Mouse (Mus musculus): ENCODE results near the gene Lef1.

Lef1 gene

GRCm38 (mm10) chr3:131108094-131108653, 2.1 kb upstream of the Lef1 start:
- no peak for DNase-seq

DNA sequence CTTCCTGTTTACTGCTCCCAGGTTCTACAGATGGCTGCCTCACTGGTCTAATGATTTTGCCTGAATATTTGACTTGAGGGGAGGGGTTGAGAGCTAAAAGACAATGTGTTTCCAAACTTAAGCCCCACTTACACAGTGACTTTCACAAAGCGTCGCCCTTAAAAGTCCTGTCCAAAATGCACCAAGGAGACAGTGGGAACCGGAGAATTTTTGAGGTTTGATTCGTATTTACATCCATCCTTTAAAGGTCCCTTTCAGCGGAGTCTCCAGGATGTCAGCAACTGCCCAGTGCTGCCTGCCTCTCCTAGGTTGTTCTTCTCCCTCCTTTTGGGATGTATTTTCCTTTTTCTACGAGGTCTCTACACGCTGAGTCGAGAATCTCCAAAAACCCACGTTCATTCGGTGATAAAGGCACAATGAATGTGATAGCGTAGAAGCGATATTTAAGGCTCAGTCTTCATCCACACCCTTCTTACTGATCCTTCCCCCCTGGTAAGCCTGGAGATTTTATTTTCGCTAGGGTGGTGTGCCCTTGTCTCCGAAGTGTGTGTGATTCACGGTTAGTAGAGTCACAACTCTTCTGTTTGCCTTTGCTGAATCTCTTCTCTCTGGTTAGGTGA, 1.1 kb upstream of the Lef1 start:
- DNase-seq = no peak

DNA sequence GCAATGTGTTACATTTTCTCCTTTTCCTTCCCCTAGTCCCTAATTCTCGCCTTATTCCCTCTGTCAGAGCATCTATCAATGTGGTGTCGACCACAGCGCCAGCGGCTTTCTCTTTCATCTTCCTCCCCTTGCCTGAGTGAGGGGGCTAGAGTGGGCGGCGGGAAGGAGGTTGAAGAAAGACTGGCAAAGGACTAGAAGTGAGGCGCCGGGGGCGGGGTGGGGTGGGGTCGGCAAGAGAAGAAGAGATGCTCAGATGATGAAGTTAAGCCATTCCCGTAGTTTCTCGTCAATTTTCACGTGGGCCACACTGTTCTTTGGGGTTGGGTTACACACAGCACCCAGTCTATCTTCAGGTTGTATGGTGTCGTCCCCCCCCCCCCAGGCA, 593 bp upstream of the Lef1 start:
- no peak for DNase-seq

- no peak for DNase-seq
Measured at GRCm38 (mm10) chr3:131111151-131111850, 1.0 kb downstream of the Lef1 start.

GRCm38 (mm10) chr3:131111851-131112572, 1.7 kb downstream of the Lef1 start:
- no peak for DNase-seq

GRCm38 (mm10) chr3:131112573-131112955, 2.3 kb downstream of the Lef1 start:
- DNase-seq = no peak

GRCm38 (mm10) chr3:131113029-131113428, 2.8 kb downstream of the Lef1 start:
- no peak for DNase-seq

- no peak for DNase-seq
Measured at GRCm38 (mm10) chr3:131116116-131116515, 5.8 kb downstream of the Lef1 start.

DNA sequence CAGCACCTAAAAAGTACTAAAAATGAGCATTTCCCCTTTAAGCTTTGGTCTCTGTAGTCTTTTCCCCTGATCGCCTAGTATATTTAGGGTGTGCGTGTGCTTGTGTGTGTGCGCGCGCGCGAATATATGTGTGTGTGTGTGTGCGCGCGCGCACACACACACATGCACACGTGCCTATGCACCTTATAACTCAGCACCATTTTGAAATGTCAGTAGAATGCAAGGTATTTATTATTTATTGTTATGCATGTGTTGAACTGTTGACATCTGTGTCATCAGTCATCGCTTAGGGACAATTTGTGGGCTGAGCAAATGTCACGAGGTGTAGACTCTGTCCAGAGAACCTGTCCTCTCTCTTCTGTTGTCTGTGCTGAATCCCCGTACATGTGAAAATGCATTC, 7.1 kb downstream of the Lef1 start:
- DNase-seq = no peak

GRCm38 (mm10) chr3:131117883-131118282, 7.6 kb downstream of the Lef1 start:
- DNase-seq = no peak

- DNase-seq = no peak
Measured at GRCm38 (mm10) chr3:131119435-131119834, 9.2 kb downstream of the Lef1 start.

GRCm38 (mm10) chr3:131123501-131123900, 13.2 kb downstream of the Lef1 start:
- no peak for DNase-seq

DNA sequence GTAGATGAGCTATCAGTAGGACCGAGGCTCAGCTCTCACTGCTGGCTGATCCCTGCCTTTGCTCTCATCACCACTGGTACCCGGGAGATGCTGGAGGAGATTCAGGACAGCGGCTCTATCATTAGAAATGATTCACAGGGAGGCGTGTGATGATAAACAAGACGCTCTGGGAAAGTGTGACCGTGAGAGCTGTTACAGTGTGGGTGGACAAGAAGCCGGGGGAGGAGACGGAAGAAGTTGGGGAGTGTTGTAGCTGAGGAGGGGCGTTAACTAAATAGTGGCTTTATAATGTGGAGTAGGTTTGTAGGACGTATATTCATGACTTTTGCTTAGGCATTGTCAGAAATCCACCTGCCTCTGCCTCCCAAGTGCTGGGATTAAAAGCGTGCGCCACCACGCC, 15.6 kb downstream of the Lef1 start:
- no peak for DNase-seq

DNA sequence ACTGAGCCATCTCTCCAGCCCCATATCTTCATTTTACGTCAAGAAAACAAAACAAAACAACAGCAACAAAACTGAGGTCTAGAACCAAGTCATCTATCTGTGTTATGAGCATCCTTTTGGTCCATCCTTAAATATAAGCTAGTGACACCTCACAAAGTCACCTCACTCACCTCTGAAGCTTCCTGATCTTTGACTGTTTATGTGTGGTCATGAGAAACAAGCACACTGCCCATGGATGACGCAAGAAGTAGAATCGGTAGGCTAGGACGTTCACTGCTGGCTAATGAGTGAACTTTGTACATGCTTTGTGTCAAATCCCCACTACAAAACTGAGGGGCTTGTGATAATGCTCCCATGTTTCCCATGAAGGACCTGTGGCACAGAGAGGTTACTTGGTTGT, 16.2 kb downstream of the Lef1 start:
- no peak for DNase-seq

- DNase-seq = no peak
Measured at GRCm38 (mm10) chr3:131134003-131134402, 23.7 kb downstream of the Lef1 start.

DNA sequence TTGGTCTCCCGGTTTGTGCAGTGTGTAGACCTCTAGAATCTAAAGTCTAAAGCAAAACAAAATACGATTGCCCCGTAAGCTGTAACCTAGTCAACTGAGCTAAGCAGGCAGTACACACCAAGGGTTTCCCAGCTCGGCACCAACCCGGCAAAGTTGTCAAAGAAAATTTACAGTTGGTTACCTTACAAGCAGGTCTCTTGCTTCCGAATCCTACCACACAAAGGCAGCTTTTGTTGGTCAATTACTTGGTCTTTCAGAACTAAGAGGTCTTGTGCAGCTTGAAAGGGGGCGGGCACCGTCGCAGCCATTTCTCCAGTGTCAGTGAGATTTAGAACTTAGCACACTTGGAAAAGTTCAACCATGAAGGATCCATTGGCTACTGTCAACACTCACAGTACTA, 25.2 kb downstream of the Lef1 start:
- no peak for DNase-seq

GRCm38 (mm10) chr3:131136455-131136854, 26.2 kb downstream of the Lef1 start:
- no peak for DNase-seq

- no peak for DNase-seq
Measured at GRCm38 (mm10) chr3:131137119-131137781, 27.0 kb downstream of the Lef1 start.

GRCm38 (mm10) chr3:131138224-131138623, 28.0 kb downstream of the Lef1 start:
- DNase-seq = no peak

DNA sequence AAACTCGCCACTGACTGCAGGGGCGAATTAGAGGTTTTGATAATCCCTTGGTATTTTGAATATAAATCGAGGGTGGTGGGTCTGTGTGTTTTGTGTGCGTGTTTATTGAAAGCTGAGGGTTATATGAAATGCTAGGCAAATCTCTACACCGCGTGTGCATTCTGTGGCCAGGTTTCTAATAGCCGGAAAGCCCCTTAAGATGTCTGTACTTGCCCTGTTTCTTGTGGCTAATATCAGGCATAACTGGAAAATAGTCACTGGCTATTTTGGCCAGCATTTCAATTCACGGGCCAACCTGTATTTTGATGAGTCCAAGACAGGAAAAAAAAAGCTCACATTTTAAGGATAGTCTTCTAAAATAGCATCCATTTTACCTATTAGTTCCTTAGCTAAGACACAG, 28.5 kb downstream of the Lef1 start:
- DNase-seq = no peak

DNA sequence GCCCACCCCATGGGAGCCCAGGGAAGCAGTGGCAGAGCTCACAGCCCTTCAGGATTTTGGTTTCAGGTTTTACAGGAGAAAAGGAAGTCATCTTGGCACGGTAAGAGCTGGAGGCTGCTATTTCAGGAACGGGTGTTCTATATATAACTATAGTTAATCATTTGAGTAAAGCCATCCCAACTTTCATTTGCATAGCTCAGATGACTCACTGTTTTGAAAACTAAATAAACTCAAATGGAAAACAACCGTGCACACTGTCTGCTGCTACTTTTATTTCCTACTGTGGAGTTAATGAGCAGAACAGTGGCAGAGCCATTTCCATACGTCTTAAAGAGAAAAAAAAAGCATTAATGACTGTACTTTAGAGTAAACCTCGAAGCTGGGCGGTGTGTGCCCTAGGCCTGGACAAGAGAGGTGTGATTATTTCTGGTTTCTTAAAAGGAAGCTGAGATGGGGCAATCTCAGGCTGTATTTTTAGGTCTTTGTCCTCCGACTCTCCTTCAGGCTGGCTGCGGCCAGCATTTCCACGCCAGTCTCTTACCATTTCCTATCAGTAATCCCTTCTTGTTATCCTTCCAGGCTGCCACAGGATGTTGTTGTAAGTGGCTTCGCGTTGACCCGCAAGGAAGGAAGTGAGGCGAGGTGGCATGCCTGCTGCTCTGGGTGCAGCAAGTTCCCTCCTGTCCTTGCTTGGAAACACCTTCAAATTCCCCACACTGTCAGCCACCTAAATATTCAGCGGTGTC, 29.2 kb downstream of the Lef1 start:
- DNase-seq = no peak

GRCm38 (mm10) chr3:131140091-131140462, 29.8 kb downstream of the Lef1 start:
- no peak for DNase-seq

DNA sequence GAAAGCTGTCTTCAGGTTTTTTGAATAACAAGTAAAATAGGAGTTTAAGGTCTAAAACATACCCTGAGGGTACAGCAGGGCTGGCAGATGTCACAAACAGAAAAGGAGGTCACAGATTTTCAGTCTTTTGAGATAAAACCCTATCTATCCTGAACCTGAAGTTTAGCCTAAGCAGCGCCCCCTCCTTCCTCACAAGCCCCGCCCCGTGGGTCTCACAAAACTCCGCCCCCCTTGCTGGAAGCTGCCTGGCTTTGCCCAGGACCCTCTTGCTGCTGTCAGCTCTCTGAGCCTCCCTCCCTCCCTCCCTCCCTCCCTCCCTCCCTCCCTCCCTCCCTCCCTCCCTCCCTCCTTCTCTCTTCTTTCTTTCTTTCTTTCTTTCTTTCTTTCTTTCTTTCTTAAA, 31.3 kb downstream of the Lef1 start:
- DNase-seq = no peak
